Mouse (Mus musculus) embryo, embryonic 10.5 days (tissue): ENCODE results near the gene Pdzd2.

Experiments used
- DNase-seq: peaks from one replicate; pipeline ENCODE4 v3.0.0-alpha.2; 2015; ENCODE audit warnings: low spot score

The Pdzd2 gene

GRCm38 (mm10) chr15:12732613-12733012 lies 7.1 kb downstream of the Pdzd2 start:
- DNase-seq, result no peak

DNA sequence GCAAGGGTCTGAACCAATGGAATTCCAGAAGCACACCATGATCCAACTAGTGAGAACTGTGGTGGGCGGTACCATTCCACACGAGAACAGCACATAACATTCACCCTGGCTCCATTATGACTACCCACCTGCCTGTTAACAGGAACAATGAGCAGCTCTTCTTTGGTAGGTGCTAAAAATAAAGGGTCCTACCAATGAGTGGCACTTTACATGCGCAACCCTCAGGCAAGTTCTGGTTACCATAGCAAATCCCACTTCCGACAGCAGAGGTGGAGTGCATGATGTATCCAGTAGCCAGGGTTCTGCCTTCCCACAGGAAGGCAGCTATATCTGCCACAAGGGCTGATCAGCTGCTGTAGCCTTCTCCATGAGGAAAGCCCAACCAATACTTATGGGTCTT lies 11.3 kb downstream of the Pdzd2 start:
- no peak for DNase-seq

- no peak for DNase-seq
Observed at GRCm38 (mm10) chr15:12725256-12725655, 14.5 kb downstream of the Pdzd2 start.

GRCm38 (mm10) chr15:12721684-12722500 lies 17.8 kb downstream of the Pdzd2 start:
- no peak for DNase-seq

DNA sequence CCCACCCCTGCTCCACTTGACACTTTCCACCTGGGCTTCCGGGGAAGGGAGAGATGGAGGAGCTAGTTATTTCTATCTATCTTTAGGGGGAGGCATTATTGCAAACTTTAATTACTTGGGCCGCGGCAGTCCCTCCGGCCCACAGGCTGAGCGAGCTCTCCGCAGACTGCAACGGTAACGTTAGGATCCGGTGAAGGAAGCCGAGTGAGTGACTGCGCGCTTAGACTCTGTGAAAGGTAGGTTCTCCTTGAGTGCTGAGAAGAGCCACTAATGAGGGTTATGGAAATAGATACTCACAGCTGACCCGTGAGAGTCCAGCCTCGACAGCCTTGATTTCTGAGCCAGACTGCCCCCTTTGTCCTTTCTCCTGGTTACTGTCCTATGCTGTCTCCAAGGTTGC lies 20.9 kb downstream of the Pdzd2 start:
- DNase-seq, result no peak

GRCm38 (mm10) chr15:12717410-12717809 lies 22.3 kb downstream of the Pdzd2 start:
- DNase-seq, result no peak

DNA sequence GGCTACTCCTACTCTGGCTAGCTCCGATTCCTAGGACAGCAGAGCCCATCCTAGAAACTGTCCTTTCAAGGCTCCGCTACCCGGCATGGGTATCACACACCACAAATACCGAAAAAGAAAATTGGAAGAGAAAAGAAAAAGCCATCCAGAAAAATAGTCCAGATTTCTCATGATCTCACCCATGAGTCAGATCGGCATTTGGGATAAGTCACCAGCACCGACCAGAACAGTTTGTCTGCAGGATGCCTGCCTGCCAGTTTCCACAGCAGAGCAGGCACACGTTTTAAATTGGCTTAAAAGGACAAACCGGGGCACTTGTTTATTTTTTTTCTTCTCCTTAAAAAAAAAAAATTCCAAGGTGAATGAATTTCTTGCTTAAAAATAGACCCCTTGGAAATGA lies 22.8 kb downstream of the Pdzd2 start:
- no peak for DNase-seq

DNA sequence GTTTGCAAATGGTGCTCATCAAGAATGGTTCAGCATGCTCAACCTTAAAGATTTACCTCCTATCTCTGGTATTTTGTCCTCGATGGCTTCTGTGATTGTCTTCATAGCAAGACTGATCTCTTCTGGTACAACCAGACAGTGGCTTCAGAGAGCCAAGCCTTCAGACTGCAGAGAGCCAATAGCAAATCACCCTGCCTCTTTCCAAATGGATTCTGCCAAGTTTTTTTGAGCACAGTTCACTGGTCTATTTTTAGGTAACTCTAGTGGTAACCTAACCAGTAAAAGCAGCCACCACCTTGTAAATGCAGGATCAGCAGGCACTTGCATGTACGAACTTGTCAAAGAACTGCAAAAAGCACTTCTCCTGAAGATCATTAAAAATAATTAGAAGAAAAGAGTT lies 25.4 kb downstream of the Pdzd2 start:
- no peak for DNase-seq

DNA sequence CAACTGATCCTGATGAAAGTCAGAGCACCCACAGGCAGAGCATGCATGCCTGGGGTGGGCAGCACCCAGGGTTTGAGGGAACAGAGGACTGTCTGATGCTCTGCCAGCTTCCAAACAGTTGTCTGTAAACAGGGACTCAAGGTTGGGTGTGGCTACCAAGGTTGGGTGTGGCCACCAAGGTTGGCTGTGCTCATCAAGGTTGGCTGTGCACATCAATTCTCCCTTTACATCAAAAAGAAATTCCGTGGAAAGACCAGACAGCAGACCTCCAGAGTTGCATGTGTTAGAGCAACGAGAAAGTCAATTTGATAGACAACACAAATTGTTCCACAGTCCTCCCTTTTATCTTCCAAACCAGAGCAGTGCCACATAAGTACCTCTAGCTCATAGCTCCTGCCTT lies 26.5 kb downstream of the Pdzd2 start:
- no peak for DNase-seq

- no peak for DNase-seq
Observed at GRCm38 (mm10) chr15:12710036-12710435, 29.7 kb downstream of the Pdzd2 start.

GRCm38 (mm10) chr15:12708297-12708696 lies 31.4 kb downstream of the Pdzd2 start:
- DNase-seq, result peak; percentile 38

GRCm38 (mm10) chr15:12706902-12707301 lies 32.8 kb downstream of the Pdzd2 start:
- DNase-seq, result no peak

DNA sequence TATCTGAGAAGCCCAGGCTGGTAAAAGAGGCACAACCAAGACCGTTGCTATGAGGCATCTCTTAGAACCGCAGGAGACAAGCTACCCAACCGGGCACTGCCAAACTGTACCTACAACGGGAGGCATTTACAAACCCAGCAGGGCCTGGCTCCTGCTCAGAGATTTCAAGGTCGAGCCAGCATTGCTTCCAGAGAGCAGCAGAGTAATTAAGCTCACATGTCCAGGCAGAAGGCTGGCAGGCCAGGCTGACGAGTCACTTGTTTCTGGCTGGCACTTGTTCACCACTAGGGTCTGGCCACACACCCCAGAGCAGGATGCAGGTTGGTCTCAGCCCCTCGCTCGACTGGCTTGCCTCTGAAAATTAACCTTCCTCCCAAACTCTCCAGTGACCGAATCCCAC lies 39.4 kb downstream of the Pdzd2 start:
- no peak for DNase-seq

DNA sequence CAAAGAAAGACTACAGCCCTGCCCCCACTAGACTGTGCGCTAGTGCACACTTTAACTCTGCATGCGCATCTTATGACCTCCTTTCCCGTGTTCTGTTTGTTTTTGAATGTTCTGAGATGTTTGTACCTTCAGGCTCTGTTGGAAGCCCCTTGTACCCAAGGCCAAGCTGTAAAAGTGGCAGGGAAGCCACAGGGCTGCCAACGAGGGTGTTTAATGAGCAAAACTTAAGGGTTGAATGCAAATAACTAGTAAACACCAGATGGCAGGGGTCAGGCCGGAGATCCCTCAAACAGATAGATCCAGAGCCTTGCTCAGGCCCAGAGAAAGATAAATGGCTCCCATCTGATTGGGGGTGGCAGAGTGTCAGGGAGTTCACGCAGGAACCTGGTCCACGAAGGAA lies 42.0 kb downstream of the Pdzd2 start:
- peak; percentile 39 for DNase-seq

DNA sequence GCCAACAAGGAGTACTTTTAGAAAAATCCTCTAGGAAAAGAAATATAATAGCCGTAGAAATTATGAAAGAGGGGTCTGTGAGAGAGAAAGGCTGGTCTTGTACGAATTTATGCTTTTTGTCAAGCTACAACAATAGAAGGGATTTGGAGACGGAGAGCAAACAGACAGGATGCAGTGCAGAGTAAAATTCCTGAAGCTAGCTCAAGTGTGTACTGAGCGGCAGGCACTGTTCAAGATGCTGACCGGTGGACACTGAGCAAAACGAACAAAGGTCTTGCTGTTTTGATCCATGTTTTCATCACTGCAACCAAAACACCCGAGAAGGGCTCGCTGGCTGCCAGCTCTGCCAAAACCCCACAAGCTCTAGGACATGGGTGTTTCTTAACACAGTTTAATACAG lies 42.8 kb downstream of the Pdzd2 start:
- peak; percentile 33 for DNase-seq

GRCm38 (mm10) chr15:12689716-12690381 lies 49.9 kb downstream of the Pdzd2 start:
- no peak for DNase-seq

DNA sequence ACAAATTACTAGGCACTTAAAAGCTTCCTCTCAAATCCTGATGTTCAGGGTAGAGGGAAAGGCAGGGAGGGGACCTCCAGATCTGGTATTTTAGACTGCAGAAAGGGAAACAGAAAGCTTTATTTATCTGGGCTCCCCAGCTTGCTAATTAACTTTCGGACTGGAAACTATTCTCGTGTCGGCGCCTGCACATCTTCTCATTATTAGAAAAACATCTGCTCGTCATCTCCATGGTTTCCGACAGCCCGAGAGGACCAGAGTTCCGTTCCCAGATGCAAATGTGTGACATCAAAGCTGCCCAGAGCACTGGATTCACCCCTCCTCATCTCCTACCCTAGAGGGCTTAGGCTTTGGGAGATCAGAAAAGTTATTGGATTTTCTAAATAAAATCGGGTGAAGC lies 57.2 kb downstream of the Pdzd2 start:
- DNase-seq, result no peak

GRCm38 (mm10) chr15:12681891-12682290 lies 57.8 kb downstream of the Pdzd2 start:
- no peak for DNase-seq

DNA sequence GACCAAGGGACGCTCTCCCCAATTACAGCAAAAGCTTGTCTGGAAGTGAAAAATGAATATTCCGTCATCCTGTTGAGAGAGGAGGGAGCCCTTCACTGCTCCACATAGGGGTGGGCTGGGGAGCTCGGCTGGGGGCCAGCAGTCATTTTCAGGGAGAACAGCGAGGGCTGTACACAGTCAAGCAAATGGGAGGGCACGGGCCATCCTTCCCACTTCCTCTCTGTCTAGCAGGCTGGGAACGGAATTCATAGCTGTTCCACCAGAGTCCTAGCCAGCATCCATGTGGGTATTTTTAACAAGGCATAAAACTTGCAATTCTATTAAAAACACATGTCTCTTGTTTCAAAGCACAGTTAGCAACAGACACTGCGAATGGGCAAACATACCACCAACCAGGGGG lies 59.0 kb downstream of the Pdzd2 start:
- peak; percentile 44 for DNase-seq

DNA sequence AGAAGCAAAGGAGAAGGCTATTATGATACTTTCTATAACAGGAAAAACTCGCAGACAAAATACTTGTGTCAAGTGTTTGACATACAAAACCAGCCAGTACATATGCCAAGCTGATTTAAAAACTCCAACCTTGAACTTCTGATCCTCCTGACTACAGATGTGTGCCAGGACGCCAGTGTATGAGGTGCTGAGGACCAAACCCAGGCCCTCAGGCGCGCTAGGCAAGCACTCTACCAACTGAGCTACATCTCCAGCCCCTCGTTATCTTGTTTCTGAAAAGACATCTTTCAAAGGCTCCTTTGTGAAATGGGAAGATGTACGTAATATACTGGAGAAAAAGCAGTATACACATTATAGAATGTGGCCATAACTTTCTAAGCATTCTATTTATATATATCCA lies 59.7 kb downstream of the Pdzd2 start:
- no peak for DNase-seq

- DNase-seq, result no peak
Observed at GRCm38 (mm10) chr15:12678540-12679112, 61.1 kb downstream of the Pdzd2 start.

GRCm38 (mm10) chr15:12675366-12675765 lies 64.4 kb downstream of the Pdzd2 start:
- no peak for DNase-seq

- DNase-seq, result no peak
Observed at GRCm38 (mm10) chr15:12674026-12674425, 65.7 kb downstream of the Pdzd2 start.
